Mouse (Mus musculus) heart, postnatal 14 days (tissue): ENCODE measurements at regions not wholly inside any gene's neighbourhood (a gene's known extent, or its start where the extent isn't known, plus 50 kb on each side); places are given as distances from the start of the nearest gene placed in this dataset.
A peak's percentile ranks its signal among the peaks of the same experiment; 100 is the strongest.

Experiments
- DNase-seq, 2 experiments: peaks; one replicate each; pipeline ENCODE4 v3.0.0; 2021 to 2022
- intact Hi-C: fragments of 180-260 bp; cut with DNase I; formaldehyde crosslinking; loops from one replicate; pipeline ENCODE4 v1.15.1; 2025

GRCm38 (mm10) chr3:21361069-21361468, 715.4 kb upstream of the Tbl1xr1 start:
- DNase-seq = no peak
- intact Hi-C loops = no loop called here

GRCm38 (mm10) chr3:21379816-21380215, 696.6 kb upstream of the Tbl1xr1 start:
- intact Hi-C loops = no loop called here
- peak; percentile 13 to 19 for DNase-seq

- intact Hi-C loops = no loop called here
- DNase-seq = no peak
Measured at GRCm38 (mm10) chr3:21381072-21381471, 695.4 kb upstream of the Tbl1xr1 start.

GRCm38 (mm10) chr3:21403551-21403950, 672.9 kb upstream of the Tbl1xr1 start:
- intact Hi-C loops = no loop called here
- no peak for DNase-seq

GRCm38 (mm10) chr3:21404058-21404457, 672.4 kb upstream of the Tbl1xr1 start:
- no peak for DNase-seq
- intact Hi-C loops = no loop called here

- intact Hi-C loops = no loop called here
- peak in 1 of 2 experiments; percentile 39 for DNase-seq
Measured at GRCm38 (mm10) chr3:21407077-21407476, 669.4 kb upstream of the Tbl1xr1 start.

GRCm38 (mm10) chr3:21412010-21412409, 664.4 kb upstream of the Tbl1xr1 start:
- intact Hi-C loops = no loop called here
- DNase-seq = no peak

GRCm38 (mm10) chr3:21423139-21423538, 653.3 kb upstream of the Tbl1xr1 start:
- no peak for DNase-seq
- intact Hi-C loops = no loop called here

GRCm38 (mm10) chr3:21426538-21426937, 649.9 kb upstream of the Tbl1xr1 start:
- DNase-seq = no peak
- intact Hi-C loops = no loop called here

- intact Hi-C loops = no loop called here
Measured at GRCm38 (mm10) chr3:21427408-21428031, 648.9 kb upstream of the Tbl1xr1 start.

GRCm38 (mm10) chr3:21428120-21428519, 648.3 kb upstream of the Tbl1xr1 start:
- DNase-seq = no peak
- intact Hi-C loops = no loop called here

More at GRCm38 (mm10) chr3:21427408-21428031, 648.9 kb upstream of the Tbl1xr1 start:
- no peak for DNase-seq

GRCm38 (mm10) chr3:21464245-21464644, 612.2 kb upstream of the Tbl1xr1 start:
- no peak for DNase-seq
- intact Hi-C loops = no loop called here

GRCm38 (mm10) chr3:21466113-21466645, 610.3 kb upstream of the Tbl1xr1 start:
- intact Hi-C loops = no loop called here
- no peak for DNase-seq

GRCm38 (mm10) chr3:21477366-21477765, 599.1 kb upstream of the Tbl1xr1 start:
- intact Hi-C loops = no loop called here
- DNase-seq = peak in 1 of 2 experiments; percentile 30

- intact Hi-C loops = no loop called here
- peak; percentile 39 to 42 for DNase-seq
Measured at GRCm38 (mm10) chr3:21479021-21479795, 597.2 kb upstream of the Tbl1xr1 start.

GRCm38 (mm10) chr3:21479846-21480245, 596.6 kb upstream of the Tbl1xr1 start:
- no peak for DNase-seq
- intact Hi-C loops = no loop called here

GRCm38 (mm10) chr3:21484052-21484451, 592.4 kb upstream of the Tbl1xr1 start:
- DNase-seq = no peak
- intact Hi-C loops = no loop called here

- intact Hi-C loops = no loop called here
- DNase-seq = no peak
Measured at GRCm38 (mm10) chr3:21485454-21485853, 591.0 kb upstream of the Tbl1xr1 start.

- no peak for DNase-seq
- intact Hi-C loops = no loop called here
Measured at GRCm38 (mm10) chr3:21489547-21489946, 586.9 kb upstream of the Tbl1xr1 start.

- DNase-seq = no peak
- intact Hi-C loops = loop anchor here (5.0 kb wide), 1 partner anchor 585 kb away; the partner anchor contains the start of gene Tbl1xr1
Measured at GRCm38 (mm10) chr3:21492413-21492812, 584.0 kb upstream of the Tbl1xr1 start.

GRCm38 (mm10) chr3:21493384-21493783, 583.1 kb upstream of the Tbl1xr1 start:
- intact Hi-C loops = loop anchor here (5.0 kb wide), 1 partner anchor 584 kb away; the partner anchor contains the start of gene Tbl1xr1
- no peak for DNase-seq
